Mouse (Mus musculus) testis, adult 2 months (tissue): Measurements from ENCODE around the gene Bckdk.

Experiments
- CTCF ChIP-seq: fragments of 200-500 bp; IDR thresholded peaks from 2 replicates; pipeline ENCODE4 v1.5.1; 2012; ENCODE audit warnings: low read depth, mild to moderate bottlenecking, inconsistent platforms, low read length, moderate library complexity; ENCODE audit not compliant: control insufficient read depth, insufficient read depth, insufficient replicate concordance
- POLR2A ChIP-seq: fragments of 200-500 bp; IDR thresholded peaks from 2 replicates; pipeline ENCODE4 v1.6.1; 2012; ENCODE audit warnings: low read depth, mild to moderate bottlenecking, inconsistent platforms, low read length, moderate library complexity; ENCODE audit not compliant: control insufficient read depth

- TF ChIP-seq POLR2A (no peak), CTCF (no peak)
Observed at GRCm38 (mm10) chr7:127935748-127936159, 31.9 kb downstream of the Bckdk start.
